Mouse (Mus musculus): ENCODE results near the gene Atp1b1.

Atp1b1 gene

DNA sequence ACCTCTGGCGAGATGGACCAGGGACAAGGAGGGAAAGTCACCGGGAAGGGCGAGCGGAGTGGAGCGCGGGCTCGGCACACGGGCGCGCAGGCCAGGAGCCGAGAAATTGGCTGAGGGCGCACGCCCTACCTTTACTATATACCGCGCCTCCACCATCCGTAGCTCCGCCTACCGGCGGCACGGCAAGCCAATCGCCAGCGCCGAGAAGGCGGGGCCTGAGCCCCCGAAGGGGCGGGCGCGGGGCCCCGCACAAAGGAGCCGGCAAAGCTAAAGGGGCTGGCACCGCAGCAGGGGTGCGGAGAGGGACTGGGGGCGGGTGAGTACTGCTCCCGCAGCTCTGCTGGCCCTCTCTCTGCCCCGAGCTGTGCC, at the start of gene Atp1b1:
TSS of gene Atp1b1 (minus strand) at position 111 of the 369 bp plus-strand sequence.
- peak; percentile 94 for DNase-seq

DNA sequence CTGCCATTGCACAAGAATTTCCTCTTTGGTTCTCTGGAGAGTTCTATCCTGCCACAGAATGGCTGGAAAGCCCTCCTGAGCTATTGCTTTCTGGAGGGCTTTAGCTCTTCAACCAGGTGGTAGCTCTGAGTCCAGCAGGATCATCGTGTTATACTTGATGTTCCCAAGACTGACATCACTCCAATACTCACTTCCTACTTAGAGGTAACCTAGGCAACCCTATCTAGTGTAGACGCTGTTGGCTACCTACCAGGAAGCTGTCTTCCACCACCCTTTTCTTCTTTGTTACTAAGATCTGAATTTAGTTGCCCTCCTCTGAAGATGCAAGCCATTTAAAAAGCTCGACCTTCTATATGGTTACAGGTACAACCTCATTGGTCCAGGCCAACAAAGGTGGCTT, 46.9 kb upstream of the Atp1b1 start:
- no peak for DNase-seq

- DNase-seq: no peak
Observed at GRCm38 (mm10) chr1:164503140-164503730, 45.1 kb upstream of the Atp1b1 start.

DNA sequence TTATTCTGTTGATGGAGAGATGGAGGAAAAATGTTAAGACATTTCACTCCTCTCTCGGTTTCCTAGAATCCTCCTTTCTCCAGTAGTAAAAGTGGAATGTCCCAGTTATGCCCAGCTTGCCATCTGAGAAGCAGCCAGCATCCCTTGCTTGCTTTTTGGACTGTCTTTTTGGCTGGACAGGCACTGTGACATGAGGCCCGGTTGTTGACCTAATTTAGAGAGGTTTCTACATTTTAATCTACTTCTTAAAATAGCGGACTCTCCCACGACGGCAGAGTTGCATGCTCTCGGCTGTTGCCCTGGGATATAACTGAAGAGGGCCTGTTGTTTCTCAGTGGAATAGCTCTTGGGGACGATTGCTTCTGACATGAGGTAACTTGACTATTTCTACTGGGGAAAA, 44.1 kb upstream of the Atp1b1 start:
- DNase-seq: no peak

- DNase-seq: no peak
Observed at GRCm38 (mm10) chr1:164494741-164495512, 36.8 kb upstream of the Atp1b1 start.

GRCm38 (mm10) chr1:164494215-164494614, 36.1 kb upstream of the Atp1b1 start:
- no peak for DNase-seq

DNA sequence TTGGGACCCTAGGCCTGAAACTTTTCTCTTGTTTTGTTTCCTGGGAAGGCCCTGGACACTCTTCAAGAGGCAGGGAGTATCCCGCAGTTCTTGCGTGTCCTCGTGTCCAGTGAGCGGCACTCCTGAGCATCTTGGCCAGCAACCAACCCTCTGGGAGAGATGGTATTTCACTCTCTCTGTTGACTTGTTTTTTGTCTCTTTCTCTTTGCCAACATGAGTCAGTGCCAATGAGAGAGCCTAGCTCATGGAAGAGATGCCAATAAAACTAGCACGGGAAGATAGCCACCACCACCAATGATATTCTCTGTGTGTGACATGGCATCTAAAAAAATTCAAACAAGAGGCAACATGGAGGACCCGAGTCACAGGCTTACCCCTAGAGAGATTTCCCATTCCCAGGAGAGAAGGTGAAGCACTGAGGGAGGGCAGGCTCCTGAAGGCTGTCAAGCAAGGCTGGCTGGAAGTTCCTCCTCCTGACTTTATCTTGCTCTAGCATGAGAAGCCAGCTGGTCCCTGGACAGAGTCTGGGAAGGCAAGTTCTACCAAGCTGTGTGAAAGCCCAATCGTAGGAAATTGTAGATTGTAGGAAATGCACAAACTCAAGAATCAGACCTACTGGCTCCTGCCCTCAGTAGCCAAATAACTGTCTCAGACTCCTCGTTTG, 35.0 kb upstream of the Atp1b1 start:
- DNase-seq: no peak

GRCm38 (mm10) chr1:164492476-164492875, 34.3 kb upstream of the Atp1b1 start:
- no peak for DNase-seq

DNA sequence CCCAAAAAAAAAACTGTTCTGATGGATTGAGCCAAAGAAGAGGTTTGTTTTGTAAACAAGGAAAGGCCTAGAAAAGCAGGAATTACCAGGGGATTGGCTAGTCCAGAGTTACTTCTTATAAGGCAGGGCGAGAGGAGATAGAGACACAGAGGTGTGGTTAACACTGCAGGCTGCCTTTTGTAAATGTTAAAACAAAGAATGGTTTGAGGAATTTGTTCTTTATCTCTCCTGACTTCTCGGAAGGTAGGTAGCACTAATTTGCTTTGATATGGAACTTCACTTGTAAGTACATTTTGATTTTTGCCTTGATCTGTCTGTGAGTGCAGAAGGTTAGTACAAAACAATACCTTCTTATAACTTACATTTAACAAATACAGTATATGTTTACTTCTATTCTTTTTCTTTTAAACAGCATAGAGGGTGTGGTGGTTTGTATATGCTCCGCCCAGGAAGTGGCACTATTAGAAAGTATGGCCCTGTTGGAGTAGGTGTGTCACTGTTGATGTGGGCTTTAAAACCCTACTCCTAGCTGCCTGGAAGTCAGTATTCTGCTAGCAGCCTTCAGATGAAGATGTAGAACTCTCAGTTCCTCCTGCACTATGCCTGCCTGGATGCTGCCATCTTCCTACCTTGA, 31.9 kb upstream of the Atp1b1 start:
- no peak for DNase-seq

GRCm38 (mm10) chr1:164483728-164484127, 25.6 kb upstream of the Atp1b1 start:
- DNase-seq: no peak

DNA sequence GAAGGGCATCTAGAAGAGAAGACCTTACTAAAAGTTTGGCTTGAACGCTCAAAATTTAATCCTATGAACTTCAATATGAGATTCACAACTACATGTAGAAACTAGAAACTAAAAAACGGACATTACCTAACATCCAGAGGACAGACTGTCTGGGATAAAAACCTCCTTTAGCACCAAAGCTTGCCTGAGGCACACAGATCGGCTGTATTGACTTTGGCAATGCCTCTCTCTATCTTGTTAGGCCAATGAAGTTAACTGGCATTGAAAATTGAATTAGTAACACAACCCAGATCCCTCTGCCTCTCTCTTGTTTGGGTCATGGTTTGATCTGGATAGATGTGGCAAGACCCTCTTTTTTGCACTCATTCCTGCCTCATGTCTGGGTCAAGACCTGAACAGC, 24.7 kb upstream of the Atp1b1 start:
- DNase-seq: no peak

DNA sequence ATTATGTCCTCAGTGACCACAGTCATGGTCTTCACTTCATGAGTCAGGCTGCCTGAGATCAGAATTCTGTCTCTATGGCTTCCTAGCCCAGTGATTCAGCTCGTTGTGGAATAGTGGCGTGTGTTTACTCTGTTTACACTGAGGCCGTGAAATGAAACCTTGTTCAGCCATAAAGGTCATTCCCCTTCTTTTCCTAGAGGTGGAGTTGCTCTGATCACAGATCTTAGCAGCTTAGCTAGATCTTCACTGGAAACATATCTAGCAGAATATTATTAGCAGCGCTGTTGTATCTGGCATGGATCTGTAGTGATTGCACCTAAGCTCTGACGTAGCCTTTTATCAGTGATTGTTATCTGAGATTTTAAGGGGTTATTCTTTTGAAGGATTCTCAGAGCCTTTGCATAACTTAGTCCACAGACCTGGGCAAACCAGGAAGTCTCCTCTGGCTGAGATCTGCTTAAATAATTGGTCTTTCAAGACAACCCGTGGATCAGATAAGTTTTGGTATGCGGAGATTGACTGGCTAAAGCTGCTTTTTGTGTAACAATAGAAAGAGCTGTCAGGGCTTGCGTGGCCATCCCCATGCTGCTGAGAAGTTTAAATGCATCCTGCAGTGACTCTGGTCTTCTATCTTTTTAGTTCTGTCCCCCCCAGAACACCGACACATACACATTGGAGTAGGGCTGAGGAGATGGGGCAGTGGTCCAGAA, 23.6 kb upstream of the Atp1b1 start:
- no peak for DNase-seq

DNA sequence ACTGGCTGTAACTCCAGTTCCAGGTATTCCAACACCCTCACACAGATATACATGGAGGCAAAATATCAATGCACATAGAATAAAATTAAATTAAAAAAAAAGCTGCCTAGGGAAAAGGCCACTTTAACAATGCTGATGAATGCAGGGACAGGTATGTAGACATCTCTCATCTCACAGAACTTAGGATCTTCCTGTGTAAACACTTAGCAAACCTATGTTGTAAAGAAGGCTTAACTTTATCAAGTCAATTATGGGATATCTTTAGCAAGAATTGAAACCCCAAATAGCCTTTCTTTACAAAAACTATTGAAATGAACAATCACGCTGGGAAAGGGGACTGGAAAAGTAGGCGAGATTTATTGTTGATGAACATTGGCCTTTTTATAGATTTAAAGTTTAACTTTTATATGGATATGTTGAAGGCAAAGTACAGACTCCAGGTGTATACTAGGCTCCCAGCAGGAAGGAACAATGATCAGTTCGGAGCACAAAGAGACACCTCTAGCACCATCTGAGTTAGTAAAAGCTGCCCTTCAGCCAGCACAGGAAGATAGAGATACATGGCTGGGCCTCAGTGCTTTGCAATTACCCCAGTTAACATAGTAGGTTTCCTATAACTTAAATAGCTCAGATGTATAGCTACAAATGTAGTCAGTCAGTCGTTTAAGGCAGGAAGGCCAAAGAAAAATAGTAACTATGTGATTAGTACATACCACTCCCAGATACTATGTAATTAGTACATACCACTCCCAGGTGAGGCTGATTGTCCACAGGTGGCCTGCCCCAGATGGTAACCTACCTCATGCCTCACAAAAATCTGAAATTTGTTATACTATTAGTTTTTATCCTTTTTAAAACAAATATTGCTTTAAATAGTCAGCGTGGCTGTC, 22.8 kb upstream of the Atp1b1 start:
- no peak for DNase-seq

GRCm38 (mm10) chr1:164475895-164476294, 17.7 kb upstream of the Atp1b1 start:
- no peak for DNase-seq

- DNase-seq: no peak
Observed at GRCm38 (mm10) chr1:164474778-164475511, 16.8 kb upstream of the Atp1b1 start.

- DNase-seq: no peak
Observed at GRCm38 (mm10) chr1:164474310-164474709, 16.2 kb upstream of the Atp1b1 start.

- DNase-seq: no peak
Observed at GRCm38 (mm10) chr1:164473398-164473797, 15.2 kb upstream of the Atp1b1 start.

- peak; percentile 61 for DNase-seq
Observed at GRCm38 (mm10) chr1:164471632-164472031, 13.5 kb upstream of the Atp1b1 start.

- no peak for DNase-seq
Observed at GRCm38 (mm10) chr1:164470985-164471384, 12.8 kb upstream of the Atp1b1 start.

DNA sequence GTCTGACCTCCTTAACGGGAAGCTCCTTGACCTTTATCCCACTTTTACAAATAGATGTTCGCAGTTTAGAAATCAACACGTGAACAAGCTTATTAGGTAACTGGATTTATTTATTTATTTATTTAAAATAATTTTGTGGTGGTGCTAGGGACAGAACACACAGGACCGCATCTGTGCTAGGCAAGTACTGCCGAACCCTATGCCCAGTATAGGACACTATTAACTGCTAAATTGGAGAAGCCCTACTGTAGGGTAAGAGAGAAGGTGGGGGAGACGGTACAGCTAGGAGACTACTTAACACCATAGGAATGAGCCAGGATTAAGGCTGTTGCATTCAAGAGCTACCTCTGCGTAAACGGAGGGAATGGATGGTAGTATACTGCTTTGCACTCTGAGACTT, 10.2 kb upstream of the Atp1b1 start:
- no peak for DNase-seq

- no peak for DNase-seq
Observed at GRCm38 (mm10) chr1:164467406-164467805, 9.3 kb upstream of the Atp1b1 start.
